Mouse (Mus musculus) neural tube, embryonic 14.5 days (tissue): ENCODE measurements around the gene Cdyl2. TPM values are rescaled to one million over a fixed set of nuclear protein-coding genes. Genes with fewer than 3 reads are reported as not detected.

ENCODE experiments used
- ATAC-seq: fragments of 200-750 bp; cut with Nextera tagmentation; 2 replicates; pipeline ENCODE4 v1.8.0; 2017; ENCODE audit warnings: low read depth, mild to moderate bottlenecking, moderate TSS enrichment, moderate library complexity
- H3K27ac ChIP-seq: fragments of 300-500 bp; sonication (generic); 2 replicates; pipeline ENCODE4 v1.5.1; 2014; ENCODE audit warnings: low read depth, mild to moderate bottlenecking, control low read depth, low read length, moderate library complexity, mixed read lengths
- H3K27me3 ChIP-seq: fragments of 300-500 bp; sonication (generic); 2 replicates; pipeline ENCODE4 v1.6.1; 2014; ENCODE audit warnings: low read length; ENCODE audit not compliant: control insufficient read depth, insufficient read depth
- H3K36me3 ChIP-seq: fragments of 300-500 bp; sonication (generic); 2 replicates; pipeline ENCODE4 v1.6.1; 2014; ENCODE audit warnings: low read length, mixed read lengths; ENCODE audit not compliant: control insufficient read depth, insufficient read depth
- H3K4me1 ChIP-seq: fragments of 300-500 bp; sonication (generic); 2 replicates; pipeline ENCODE4 v1.6.1; 2014; ENCODE audit warnings: low read length; ENCODE audit not compliant: control insufficient read depth, insufficient read depth
- H3K4me2 ChIP-seq: fragments of 300-500 bp; sonication (generic); 2 replicates; pipeline ENCODE4 v1.6.1; 2014; ENCODE audit warnings: mild to moderate bottlenecking, low read depth, low read length, control low read depth
- H3K4me3 ChIP-seq: fragments of 300-500 bp; sonication (generic); 2 replicates; pipeline ENCODE4 v1.5.1; 2014; ENCODE audit warnings: low read depth, low read length, control low read depth, mixed read lengths
- H3K9ac ChIP-seq: fragments of 300-500 bp; sonication (generic); replicated peaks from 2 replicates; pipeline ENCODE4 v1.6.1; 2014; ENCODE audit warnings: low read depth, mild to moderate bottlenecking, control low read depth, low read length, mixed read lengths
- H3K9me3 ChIP-seq: fragments of 300-500 bp; sonication (generic); 2 replicates; pipeline ENCODE4 v1.6.1; 2016; ENCODE audit warnings: low read length; ENCODE audit not compliant: control insufficient read depth
- WGBS: fragments of 180-500 bp; shearing (Covaris S2); extraction: QIAGEN DNeasy Blood & Tissue Kit; methylation state at CpG from one replicate; pipeline ENCODE4 v1.1.7; 2014; 5-methylcytosine and 5-hydroxymethylcytosine counted together
- polyA plus RNA-seq: library from polyadenylated mRNA; unstranded; fragments of >200 nt; fragmentation: Nextera tagmentation; extraction: Ambion mirVana; gene quantifications from 2 replicates; pipeline ENCODE4 v1.2.1, GENCODE M21; 2014

The Cdyl2 gene
- polyA plus RNA-seq, 1 experiment from 2014 or later, result 13.6 TPM

DNA sequence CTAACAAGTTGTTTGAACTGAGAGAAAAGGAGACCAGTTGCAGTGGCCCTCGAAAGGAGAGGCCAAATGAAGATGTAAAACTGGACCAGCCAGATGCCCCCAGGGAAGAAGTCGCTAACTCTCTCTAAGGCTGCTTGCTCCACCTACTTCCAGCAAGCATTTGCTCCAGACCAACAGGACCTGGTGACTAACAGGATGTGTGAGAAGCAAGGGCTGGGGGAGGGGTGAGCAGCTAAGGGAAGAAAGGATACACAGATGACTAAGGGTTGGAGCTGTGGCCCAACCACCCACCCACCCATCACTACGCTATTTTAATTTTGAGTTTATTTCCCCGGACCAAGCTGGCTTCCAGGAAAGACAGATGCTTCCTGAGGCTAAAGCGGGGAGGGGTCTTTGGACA, 2.5 kb upstream of the Cdyl2 start:
- Histone ChIP-seq H3K27me3 (no peaks in the 10 kb centered on the region), H3K36me3 (no peaks in the 10 kb centered on the region), H3K9me3 (no peaks in the 10 kb centered on the region), H3K9ac (no peak overlapping the region), H3K4me2 (no peak overlapping the region), H3K4me3 (no peak overlapping the region), H3K4me1 (peaks cover 4% of the 10 kb centered on the region; the same call in 1 of the 2 replicates), H3K27ac (no peak overlapping the region)
- WGBS, result 80% methylated on average over 5 of the region's 5 CpGs
- ATAC-seq, result no peak

DNA sequence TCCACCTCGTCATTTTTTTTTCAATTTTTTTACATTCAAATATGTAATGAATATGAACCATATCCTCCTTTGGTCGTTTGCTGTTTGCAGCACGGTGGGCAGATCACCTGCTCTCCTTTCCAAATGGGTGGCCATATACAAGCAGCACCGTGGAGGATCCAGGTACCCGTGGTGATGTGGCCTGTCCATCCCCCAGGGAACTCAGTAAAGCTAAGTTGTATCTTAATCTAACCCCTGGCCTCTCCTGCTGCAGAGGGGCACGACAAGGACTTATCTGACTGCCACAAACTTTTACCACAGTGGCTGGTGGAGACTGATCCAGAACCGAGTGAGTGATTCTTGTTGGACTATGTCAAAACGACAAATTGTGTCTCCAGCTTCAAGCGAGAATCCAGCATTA, 1.4 kb upstream of the Cdyl2 start:
- Histone ChIP-seq H3K36me3 (no peaks in the 10 kb centered on the region), H3K4me1 (peaks cover 4% of the 10 kb centered on the region; the same call in 1 of the 2 replicates), H3K4me3 (no peak overlapping the region), H3K4me2 (no peak overlapping the region), H3K9ac (no peak overlapping the region), H3K9me3 (no peaks in the 10 kb centered on the region), H3K27me3 (no peaks in the 10 kb centered on the region), H3K27ac (no peak overlapping the region)
- 60% methylated on average over 9 of the region's 9 CpGs for WGBS
- ATAC-seq, result no peak

DNA sequence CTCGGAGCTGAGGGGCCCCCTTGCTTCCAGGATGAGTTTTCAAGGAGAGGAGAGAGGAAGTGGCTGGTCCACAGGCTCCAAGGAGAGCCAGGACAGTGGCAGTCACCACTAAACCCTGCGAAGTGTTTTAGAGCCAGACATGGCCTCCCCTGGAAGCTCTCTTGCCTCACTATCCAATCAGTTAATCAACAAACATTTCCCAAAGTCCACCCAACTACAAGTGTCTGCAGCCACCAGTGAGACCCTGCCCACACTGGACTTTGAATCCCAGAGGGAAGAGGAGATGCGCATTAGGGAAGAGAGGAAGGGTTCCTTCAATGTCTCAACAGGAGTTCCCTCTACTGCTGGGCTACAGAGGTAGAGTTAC, 840 bp upstream of the Cdyl2 start:
- Histone ChIP-seq H3K9ac (peak overlapping the region; percentile 63), H3K27ac (peak overlapping the region; percentile 81; the same call in 1 of the 2 replicates), H3K27me3 (no peaks in the 10 kb centered on the region), H3K4me2 (peak overlapping the region; percentile 66), H3K9me3 (no peaks in the 10 kb centered on the region), H3K4me3 (peak overlapping the region; percentile 58), H3K4me1 (peaks cover 4% of the 10 kb centered on the region; the same call in 1 of the 2 replicates), H3K36me3 (no peaks in the 10 kb centered on the region)
- 16% methylated on average over 3 of the region's 3 CpGs for WGBS
- 0 out of 2 replicates have a peak, but pooled peaks have one; percentile 4 for ATAC-seq

- H3K9ac ChIP-seq, result peak overlapping the region; percentile 63
- no peaks in the 10 kb centered on the region for H3K36me3 ChIP-seq
- no peaks in the 10 kb centered on the region for H3K9me3 ChIP-seq
- H3K4me1 ChIP-seq, result peaks cover 4% of the 10 kb centered on the region; the same call in 1 of the 2 replicates
- peak; percentile 74 for ATAC-seq
- peak overlapping the region; percentile 66 for H3K4me2 ChIP-seq
- WGBS, result 1% methylated on average over 30 of the region's 46 CpGs
- no peaks in the 10 kb centered on the region for H3K27me3 ChIP-seq
- peak overlapping the region; percentile 58 for H3K4me3 ChIP-seq
- peak overlapping the region; percentile 81 for H3K27ac ChIP-seq
Observed at GRCm38 (mm10) chr8:116731976-116732683, 661 bp downstream of the Cdyl2 start.

DNA sequence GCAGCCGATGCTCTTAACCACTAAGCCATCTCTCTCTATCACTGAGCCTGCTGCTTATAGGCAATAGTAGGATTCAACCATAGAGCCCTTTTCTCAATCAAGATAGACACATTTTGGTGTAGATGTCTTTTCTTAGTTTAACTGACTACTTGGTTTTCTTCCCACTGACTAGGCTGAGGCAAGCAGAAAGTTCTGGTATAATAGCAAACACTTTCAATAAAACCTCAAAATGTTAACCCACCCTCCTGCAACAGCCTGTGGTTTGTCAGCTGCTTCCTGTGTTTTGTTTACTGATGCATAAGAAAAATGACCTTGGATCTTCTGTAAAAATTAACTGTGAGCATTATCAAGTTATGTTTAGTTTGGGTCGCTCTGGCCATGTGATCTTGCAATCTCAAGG, 11.3 kb downstream of the Cdyl2 start:
- Histone ChIP-seq H3K4me1 (no peaks in the 10 kb centered on the region), H3K4me2 (no peak overlapping the region), H3K27me3 (no peaks in the 10 kb centered on the region), H3K36me3 (no peaks in the 10 kb centered on the region), H3K9me3 (no peaks in the 10 kb centered on the region; the same call in none of the 2 replicates), H3K9ac (no peak overlapping the region), H3K4me3 (no peak overlapping the region), H3K27ac (no peak overlapping the region)
- WGBS, result 86% methylated on average over 2 of the region's 2 CpGs
- no peak for ATAC-seq

- Histone ChIP-seq H3K36me3 (no peaks in the 10 kb centered on the region), H3K9ac (no peak overlapping the region), H3K4me1 (no peaks in the 10 kb centered on the region), H3K4me3 (no peak overlapping the region), H3K9me3 (0 out of 2 replicates have a peak, but pooled peaks cover 2% of the 10 kb centered on the region), H3K27me3 (no peaks in the 10 kb centered on the region), H3K27ac (no peak overlapping the region), H3K4me2 (no peak overlapping the region)
- no peak for ATAC-seq
- WGBS, result 84% methylated on average over 3 of the region's 3 CpGs
Observed at GRCm38 (mm10) chr8:116707496-116707895, 25.3 kb downstream of the Cdyl2 start.

DNA sequence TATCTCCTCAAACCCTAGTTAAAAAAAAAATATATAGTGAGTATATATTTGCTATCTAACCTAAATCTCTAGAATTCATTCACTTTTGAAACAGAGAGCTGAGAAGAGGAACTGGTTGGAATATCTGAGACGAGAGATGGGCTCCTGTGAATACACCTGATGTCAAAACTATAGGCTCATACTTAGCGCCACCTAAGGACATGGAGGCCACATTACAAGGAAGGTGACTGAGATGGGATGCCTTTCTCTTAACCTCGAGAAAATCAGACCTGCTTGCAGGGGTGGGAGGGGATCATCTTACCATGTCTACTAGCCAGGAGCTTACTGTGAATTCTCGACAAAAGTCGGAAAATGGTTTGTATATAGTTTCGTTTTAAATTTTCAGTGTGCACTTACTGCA, 30.3 kb downstream of the Cdyl2 start:
- Histone ChIP-seq H3K4me3 (no peak overlapping the region), H3K27ac (no peak overlapping the region), H3K4me2 (no peak overlapping the region), H3K36me3 (no peaks in the 10 kb centered on the region), H3K4me1 (no peaks in the 10 kb centered on the region), H3K9me3 (0 out of 2 replicates have a peak, but pooled peaks cover 2% of the 10 kb centered on the region), H3K27me3 (no peaks in the 10 kb centered on the region), H3K9ac (no peak overlapping the region)
- no peak for ATAC-seq
- WGBS, result 84% methylated on average over 6 of the region's 6 CpGs

DNA sequence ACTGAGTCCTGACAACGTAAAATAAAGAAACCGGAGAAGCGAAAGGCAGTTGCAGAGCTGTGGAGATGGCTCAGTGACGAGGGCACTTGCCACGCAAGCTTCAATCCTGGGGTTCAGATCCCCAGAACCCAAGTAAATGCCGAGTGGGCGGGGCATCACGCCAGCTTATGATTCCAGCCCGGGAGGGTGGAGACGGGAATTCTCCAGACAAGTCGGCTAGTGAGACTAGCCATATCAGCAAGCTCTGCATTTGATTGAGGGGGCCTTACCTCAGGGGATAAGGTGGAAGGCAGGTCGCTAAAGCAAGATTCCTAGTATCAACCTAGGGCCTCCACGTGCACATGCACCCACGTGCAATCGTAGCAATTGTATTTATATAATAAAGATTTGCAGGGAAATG, 39.9 kb downstream of the Cdyl2 start:
- H3K4me2 ChIP-seq, result no peak overlapping the region
- H3K36me3 ChIP-seq, result no peaks in the 10 kb centered on the region
- H3K9ac ChIP-seq, result no peak overlapping the region
- no peaks in the 10 kb centered on the region for H3K4me1 ChIP-seq
- no peaks in the 10 kb centered on the region for H3K9me3 ChIP-seq
- no peak overlapping the region for H3K27ac ChIP-seq
- 88% methylated on average over 15 of the region's 15 CpGs for WGBS
- no peak for ATAC-seq
- no peaks in the 10 kb centered on the region for H3K27me3 ChIP-seq
- no peak overlapping the region for H3K4me3 ChIP-seq

GRCm38 (mm10) chr8:116689741-116690140, 43.0 kb downstream of the Cdyl2 start:
- H3K27ac ChIP-seq, result no peak overlapping the region
- no peaks in the 10 kb centered on the region for H3K27me3 ChIP-seq
- H3K36me3 ChIP-seq, result no peaks in the 10 kb centered on the region
- H3K4me3 ChIP-seq, result no peak overlapping the region
- H3K4me2 ChIP-seq, result no peak overlapping the region
- ATAC-seq, result no peak
- H3K4me1 ChIP-seq, result no peaks in the 10 kb centered on the region
- no peak overlapping the region for H3K9ac ChIP-seq
- 71% methylated on average over 3 of the region's 3 CpGs for WGBS
- H3K9me3 ChIP-seq, result no peaks in the 10 kb centered on the region
